Mouse (Mus musculus): ENCODE results near the gene Senp2. TPM values are rescaled to one million over a fixed set of nuclear protein-coding genes. Genes with fewer than 3 reads are reported as not detected.

Senp2 gene
- polyA plus RNA-seq, 1 experiment from 2014 or later = 29.6 TPM

GRCm38 (mm10) chr16:22043830-22044229 is 34.5 kb downstream of the Senp2 start:
- no peaks in the 10 kb centered on the region for H3K4me1 ChIP-seq (ENCODE audit: insufficient read depth, low read depth, low read length)
- TF ChIP-seq CTCF (IDR thresholded peaks at IDR 0.05) (no peak), EP300 (IDR thresholded peaks at IDR 0.05) (no peak)
- H3K4me2 ChIP-seq (replicated peaks; ENCODE audit: low read depth, low read length) = no peak overlapping the region
- no peak overlapping the region for H3K4me3 ChIP-seq (ENCODE audit: low read depth, low read length)
- no peaks in the 10 kb centered on the region for H3K27me3 ChIP-seq (replicated peaks; ENCODE audit: insufficient read depth, low read length)
- ATAC-seq (no peak), DNase-seq (ENCODE audit: low spot score) (no peak)
- no peak overlapping the region for H3K27ac ChIP-seq (ENCODE audit: low read length)
- WGBS = 77% methylated on average over 4 of the region's 4 CpGs
- no peaks in the 10 kb centered on the region for H3K9me3 ChIP-seq (ENCODE audit: low read length)
- no peak overlapping the region for H3K9ac ChIP-seq (replicated peaks; ENCODE audit: low read depth)
- peaks cover 32% of the 10 kb centered on the region; the same call in 1 of the 2 replicates for H3K36me3 ChIP-seq (ENCODE audit: insufficient read depth, low read length)

DNA sequence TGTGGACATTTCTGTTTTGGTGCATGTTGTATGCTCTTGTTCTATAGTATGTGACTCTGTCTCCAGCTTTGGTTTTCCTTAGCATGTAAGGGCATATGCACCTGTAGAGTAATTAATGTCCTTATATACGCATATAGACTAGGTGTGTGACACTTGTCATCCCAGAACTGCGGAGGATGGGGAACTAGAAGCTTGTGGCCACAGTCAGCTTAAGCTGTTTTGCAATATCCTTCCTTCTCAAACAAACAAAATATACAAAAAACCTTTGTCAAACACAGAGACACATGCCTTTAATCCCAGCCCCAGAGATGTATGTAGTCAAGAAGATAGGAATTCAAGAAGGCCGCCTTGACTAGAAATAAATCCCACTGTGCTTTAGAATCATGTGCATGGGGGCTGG is 36.6 kb downstream of the Senp2 start:
- Histone ChIP-seq H3K27me3 (replicated peaks; ENCODE audit: insufficient read depth, low read length) (no peaks in the 10 kb centered on the region), H3K36me3 (ENCODE audit: insufficient read depth, low read length) (0 out of 2 replicates have a peak, but pooled peaks cover 20% of the 10 kb centered on the region), H3K4me2 (replicated peaks; ENCODE audit: low read depth, low read length) (no peak overlapping the region), H3K9me3 (ENCODE audit: low read length) (no peaks in the 10 kb centered on the region), H3K4me1 (ENCODE audit: insufficient read depth, low read depth, low read length) (no peaks in the 10 kb centered on the region), H3K27ac (ENCODE audit: low read length) (no peak overlapping the region), H3K9ac (replicated peaks; ENCODE audit: low read depth) (no peak overlapping the region), H3K4me3 (ENCODE audit: low read depth, low read length) (no peak overlapping the region)
- 96% methylated on average over 3 of the region's 3 CpGs for WGBS
- no peak for TF ChIP-seq EP300 (IDR thresholded peaks at IDR 0.05)
- TF ChIP-seq CTCF (IDR thresholded peaks at IDR 0.05) = no peak
- ATAC-seq = no peak
- DNase-seq (ENCODE audit: low spot score) = no peak

- Histone ChIP-seq H3K4me3 (ENCODE audit: low read depth, low read length) (no peak overlapping the region), H3K9me3 (ENCODE audit: low read length) (no peaks in the 10 kb centered on the region), H3K36me3 (ENCODE audit: insufficient read depth, low read length) (0 out of 2 replicates have a peak, but pooled peaks cover 18% of the 10 kb centered on the region), H3K9ac (replicated peaks; ENCODE audit: low read depth) (no peak overlapping the region), H3K4me2 (replicated peaks; ENCODE audit: low read depth, low read length) (no peak overlapping the region), H3K27ac (ENCODE audit: low read length) (no peak overlapping the region), H3K4me1 (ENCODE audit: insufficient read depth, low read depth, low read length) (no peaks in the 10 kb centered on the region), H3K27me3 (replicated peaks; ENCODE audit: insufficient read depth, low read length) (no peaks in the 10 kb centered on the region)
- ATAC-seq (no peak), DNase-seq (ENCODE audit: low spot score) (no peak)
- no peak for TF ChIP-seq EP300 (IDR thresholded peaks at IDR 0.05)
- TF ChIP-seq CTCF (IDR thresholded peaks at IDR 0.05) = no peak
- 88% methylated on average over 10 of the region's 10 CpGs for WGBS
These were observed 37.6 kb downstream of the Senp2 start for GRCm38 (mm10) chr16:22046739-22047366.

DNA sequence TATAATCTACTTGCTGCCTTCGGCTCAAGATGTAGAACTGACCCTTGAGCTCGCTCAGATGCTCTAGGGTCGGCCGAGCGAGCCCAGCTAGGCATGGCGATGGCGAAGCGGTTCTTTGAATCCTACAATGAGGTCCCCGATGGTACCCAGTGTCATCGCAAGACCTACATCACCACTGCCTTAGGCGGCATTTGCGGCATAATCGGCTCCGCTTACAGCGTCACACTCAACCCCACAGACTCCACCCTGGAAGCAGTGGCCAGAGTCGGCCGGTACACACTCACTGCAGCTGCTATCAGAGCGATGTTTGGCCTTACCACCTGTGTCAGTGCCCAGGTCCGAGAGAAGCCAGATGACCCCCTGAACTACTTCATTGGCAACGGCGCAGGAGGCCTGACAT is 44.1 kb downstream of the Senp2 start:
- TF ChIP-seq EP300 (IDR thresholded peaks at IDR 0.05) (no peak), CTCF (IDR thresholded peaks at IDR 0.05) (no peak)
- H3K36me3 ChIP-seq (ENCODE audit: insufficient read depth, low read length) = no peaks in the 10 kb centered on the region
- no peak overlapping the region for H3K9ac ChIP-seq (replicated peaks; ENCODE audit: low read depth)
- no peaks in the 10 kb centered on the region for H3K27me3 ChIP-seq (replicated peaks; ENCODE audit: insufficient read depth, low read length)
- DNase-seq (ENCODE audit: low spot score) (no peak), ATAC-seq (no peak)
- H3K9me3 ChIP-seq (ENCODE audit: low read length) = no peaks in the 10 kb centered on the region
- H3K4me2 ChIP-seq (replicated peaks; ENCODE audit: low read depth, low read length) = no peak overlapping the region
- H3K4me3 ChIP-seq (ENCODE audit: low read depth, low read length) = no peak overlapping the region
- 93% methylated on average over 21 of the region's 21 CpGs for WGBS
- H3K4me1 ChIP-seq (ENCODE audit: insufficient read depth, low read depth, low read length) = no peaks in the 10 kb centered on the region
- H3K27ac ChIP-seq (ENCODE audit: low read length) = no peak overlapping the region

DNA sequence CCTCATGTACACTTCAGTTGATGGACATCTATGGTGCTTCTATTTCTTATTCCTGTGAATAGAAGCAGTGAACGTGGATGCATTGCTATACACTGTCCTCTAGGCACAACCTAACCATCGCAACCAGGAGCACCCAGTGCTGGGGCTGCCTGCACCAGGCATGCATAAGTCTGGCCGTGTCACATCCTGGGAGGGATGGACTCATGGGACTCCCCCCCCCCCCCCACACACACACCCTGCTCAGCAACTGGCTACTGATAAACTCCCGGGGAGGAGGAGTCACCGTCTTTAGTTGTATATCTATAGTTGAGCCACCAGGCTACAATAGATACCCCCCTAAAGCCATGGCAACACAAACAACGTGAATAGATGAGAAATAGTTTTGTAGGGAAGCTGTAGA is 48.2 kb downstream of the Senp2 start:
- no peaks in the 10 kb centered on the region for H3K9me3 ChIP-seq (ENCODE audit: low read length)
- H3K4me2 ChIP-seq (replicated peaks; ENCODE audit: low read depth, low read length) = no peak overlapping the region
- ATAC-seq (no peak), DNase-seq (ENCODE audit: low spot score) (no peak)
- 83% methylated on average over 6 of the region's 6 CpGs for WGBS
- no peaks in the 10 kb centered on the region for H3K27me3 ChIP-seq (replicated peaks; ENCODE audit: insufficient read depth, low read length)
- TF ChIP-seq EP300 (IDR thresholded peaks at IDR 0.05) (no peak), CTCF (IDR thresholded peaks at IDR 0.05) (no peak)
- no peaks in the 10 kb centered on the region for H3K4me1 ChIP-seq (ENCODE audit: insufficient read depth, low read depth, low read length)
- no peak overlapping the region for H3K9ac ChIP-seq (replicated peaks; ENCODE audit: low read depth)
- H3K4me3 ChIP-seq (ENCODE audit: low read depth, low read length) = no peak overlapping the region
- peaks cover 6% of the 10 kb centered on the region; the same call in 1 of the 2 replicates for H3K36me3 ChIP-seq (ENCODE audit: insufficient read depth, low read length)
- H3K27ac ChIP-seq (ENCODE audit: low read length) = no peak overlapping the region

DNA sequence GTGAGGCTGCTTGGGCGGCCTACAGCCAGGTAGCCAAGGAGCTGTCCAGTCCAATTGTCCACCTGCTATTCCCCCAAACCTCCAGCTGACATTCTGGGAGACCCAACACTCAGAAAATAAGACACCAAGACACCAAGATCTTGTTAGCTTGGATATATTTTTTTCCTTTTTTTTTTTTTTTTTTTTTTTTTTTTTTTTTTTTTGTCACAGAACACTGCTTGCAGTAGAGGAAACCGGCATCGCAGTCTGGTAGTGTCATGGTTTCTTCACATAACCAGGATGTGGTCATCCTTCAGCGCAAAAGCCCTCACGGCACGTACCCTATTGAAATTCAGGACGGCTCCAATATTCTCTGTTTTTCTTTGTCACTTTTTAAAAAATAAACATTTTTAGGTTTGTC is 49.6 kb downstream of the Senp2 start:
- H3K4me3 ChIP-seq (ENCODE audit: low read depth, low read length) = no peak overlapping the region
- ATAC-seq = no peak
- H3K27ac ChIP-seq (ENCODE audit: low read length) = no peak overlapping the region
- H3K4me1 ChIP-seq (ENCODE audit: insufficient read depth, low read depth, low read length) = no peaks in the 10 kb centered on the region
- no peak for DNase-seq (ENCODE audit: low spot score)
- H3K9ac ChIP-seq (replicated peaks; ENCODE audit: low read depth) = no peak overlapping the region
- H3K4me2 ChIP-seq (replicated peaks; ENCODE audit: low read depth, low read length) = no peak overlapping the region
- TF ChIP-seq CTCF (IDR thresholded peaks at IDR 0.05) (no peak), EP300 (IDR thresholded peaks at IDR 0.05) (no peak)
- H3K9me3 ChIP-seq (ENCODE audit: low read length) = no peaks in the 10 kb centered on the region
- peaks cover 6% of the 10 kb centered on the region; the same call in 1 of the 2 replicates for H3K36me3 ChIP-seq (ENCODE audit: insufficient read depth, low read length)
- WGBS = 90% methylated on average over 7 of the region's 7 CpGs
- H3K27me3 ChIP-seq (replicated peaks; ENCODE audit: insufficient read depth, low read length) = no peaks in the 10 kb centered on the region
